9 mouse cellular contexts compared by ENCODE assay signal in genomic region chr13:42149328-42150071, GRCm38 (mm10).
A peak's percentile ranks its signal among the peaks of the same experiment; 100 is the strongest.
DNase-seq lines count a peak whose midpoint lies in the region; ATAC-seq lines count a peak whose summit lies in the region.
"Had no signal": no experiment of that assay in that cellular context is flagged by ENCODE, and none has a peak within 500 bp of the region (broad histone marks: within the 10 kb centered on the region; RNA-seq: fewer than 3 reads in every experiment).

No protein-coding gene starts in this region.

- no peak for DNase-seq in frontal cortex, adult 2 months (ENCODE audit: extremely low spot score in 1 of 2, low spot score in 1 of 2)
- DNase-seq in thymus, postnatal 14 days, result peak; percentile 21
- no peak for DNase-seq in thymus, postnatal 10 days (ENCODE audit: low spot score in 2 of 2)
- no peak for DNase-seq in limb, embryonic 10.5 days (ENCODE audit: low spot score)
- no peak for DNase-seq in urinary bladder, postnatal 14 days (ENCODE audit: low spot score)
- no peak for DNase-seq in left cerebral cortex, postnatal 36 days (ENCODE audit: low spot score in 2 of 2)
- DNase-seq in retina, embryonic 14.5 days (ENCODE audit: low spot score), result no peak
- DNase-seq: right cerebral cortex, postnatal 14 days had no signal

- H3K9me3 ChIP-seq in limb, embryonic 10.5 days (replicated peaks), result no peaks in the 10 kb centered on the region

- intact Hi-C loops in left cerebral cortex, postnatal 36 days (cut with DNase I), result loop anchor here (10.0 kb wide), 1 partner anchor 435 kb away; no protein-coding TSS in a partner anchor

- H3K4me3 ChIP-seq in limb, embryonic 10.5 days, result no peak overlapping the region

- H3K4me1 ChIP-seq in limb, embryonic 10.5 days, result 0 out of 2 replicates have a peak, but pooled peaks cover 12% of the 10 kb centered on the region

- peak overlapping the region; percentile 30; the same call in 1 of the 2 replicates for H3K27ac ChIP-seq in limb, embryonic 10.5 days

- H3K36me3 ChIP-seq in limb, embryonic 10.5 days, result peaks cover 2% of the 10 kb centered on the region

- ATAC-seq in frontal cortex, adult (ENCODE audit: low TSS enrichment), result peak; percentile 50

- 34% methylated on average over 9 of the region's 9 CpGs for WGBS in limb, embryonic 10.5 days

- no peaks in the 10 kb centered on the region for H3K27me3 ChIP-seq in limb, embryonic 10.5 days (ENCODE audit: low read depth, poor library complexity, severe bottlenecking)
